Mouse (Mus musculus) gastrocnemius, postnatal 25 days (tissue): ENCODE data around the gene Pip4p1. TPM values are rescaled to one million over a fixed set of nuclear protein-coding genes. Genes with fewer than 3 reads are reported as not detected.
"Not testable (repeated sequence)": the region's sequence is repeated elsewhere in the genome, so short reads cannot be mapped to it uniquely, and the experiment has no call there.

ENCODE experiments used
- DNase-seq: peaks from one replicate; pipeline ENCODE4 v3.0.0; 2022
- long read RNA-seq, 2 experiments: library from polyadenylated mRNA; stranded (forward); transcript quantifications; one replicate each; pipeline ENCODE4 v2.0.0; 2021
- total RNA-seq, 2 experiments: library from RNA; stranded (reverse); gene quantifications; 1 replicate in 1 of 2; 2 replicates in 1 of 2; pipeline ENCODE4 v1.2.3; 2021

Gene Pip4p1
- total RNA-seq = 10 to 100 TPM; 12.9 to 14.6 TPM
- long read RNA-seq, experiment 1, transcript Pip4p1-205 (7 exons, 2,755 nt) = major isoform, 5 of 8 reads
- long read RNA-seq, experiment 1, partial matches to known transcripts = 1 of 8 reads
- long read RNA-seq, experiment 1, other reads (novel, unspliced or antisense) = 2 of 8 reads
- long read RNA-seq, experiment 2, transcript Pip4p1-201 (7 exons, 1,594 nt) = major isoform, 6 of 9 reads
- long read RNA-seq, experiment 2, partial matches to known transcripts = 0 of 9 reads
- long read RNA-seq, experiment 2, other reads (novel, unspliced or antisense) = 0 of 9 reads

DNA sequence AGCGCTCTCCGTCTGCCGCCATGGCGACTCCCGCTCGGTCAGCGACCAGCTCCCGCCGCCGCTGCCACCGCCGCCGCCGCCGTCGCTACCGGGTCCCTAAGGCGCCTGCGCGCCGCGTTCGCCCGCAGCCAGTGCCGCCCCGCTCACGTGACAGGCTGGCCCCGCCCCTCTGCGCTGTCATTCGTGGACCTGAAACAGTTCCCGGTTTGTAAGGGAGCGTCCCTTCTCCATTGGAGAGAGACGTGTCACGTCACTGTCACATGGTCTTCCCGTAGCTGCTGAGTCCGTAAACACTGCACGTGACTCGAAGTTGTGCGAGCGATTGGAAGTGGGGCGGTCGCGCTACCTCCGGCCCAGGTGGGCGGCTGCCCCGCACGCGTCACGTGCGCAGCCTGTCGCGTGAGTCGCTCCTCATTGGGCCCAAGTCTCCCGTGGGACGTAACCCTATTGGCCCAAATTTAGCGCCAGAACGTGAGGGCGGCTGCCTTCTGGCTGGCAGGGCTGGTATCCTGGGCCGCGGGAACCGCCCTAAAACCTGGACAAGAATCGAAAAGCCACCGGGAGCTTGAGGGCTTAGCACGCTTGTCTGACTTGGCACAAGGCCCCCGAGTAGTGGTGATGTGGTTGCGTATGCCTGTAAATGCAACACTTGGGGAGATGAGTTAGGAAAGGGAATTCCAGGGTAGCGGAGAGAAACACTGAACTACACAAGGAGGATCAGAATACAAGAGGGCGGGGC, at the start of gene Pip4p1, which contains the start of gene Pnp:
Gene Pip4p1 (minus strand): TSS at position 103 of the 739 bp plus-strand sequence.
Gene Pnp (plus strand): TSS at position 329 of the 739 bp plus-strand sequence.
- DNase-seq = peak; percentile 99

- DNase-seq = no peak
Measured at GRCm38 (mm10) chr14:50979631-50980030, 49.0 kb upstream of the Pip4p1 start.

GRCm38 (mm10) chr14:50978451-50978850, 47.8 kb upstream of the Pip4p1 start:
- DNase-seq = not testable (repeated sequence)

DNA sequence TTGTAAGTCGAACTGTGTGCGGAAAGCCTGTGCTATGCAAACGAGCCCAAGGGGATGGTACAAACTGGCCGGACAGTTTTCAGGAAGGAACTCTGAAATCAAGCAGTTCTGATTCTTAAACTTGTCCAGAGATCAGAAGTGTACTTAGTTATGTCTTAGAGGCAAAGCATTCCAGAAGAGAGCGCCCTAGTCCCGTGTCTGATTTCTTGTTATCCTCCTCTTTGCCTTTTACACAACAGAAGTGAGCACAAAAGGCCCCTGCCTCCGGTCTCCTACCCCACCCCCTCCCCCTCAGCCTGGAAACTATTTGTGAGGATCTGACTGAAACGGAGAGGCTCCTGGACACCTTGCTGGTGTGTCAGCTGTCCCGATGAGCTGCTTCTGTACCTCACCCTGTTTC, 46.0 kb upstream of the Pip4p1 start:
- DNase-seq = no peak

- no peak for DNase-seq
Measured at GRCm38 (mm10) chr14:50975001-50975400, 44.3 kb upstream of the Pip4p1 start.

DNA sequence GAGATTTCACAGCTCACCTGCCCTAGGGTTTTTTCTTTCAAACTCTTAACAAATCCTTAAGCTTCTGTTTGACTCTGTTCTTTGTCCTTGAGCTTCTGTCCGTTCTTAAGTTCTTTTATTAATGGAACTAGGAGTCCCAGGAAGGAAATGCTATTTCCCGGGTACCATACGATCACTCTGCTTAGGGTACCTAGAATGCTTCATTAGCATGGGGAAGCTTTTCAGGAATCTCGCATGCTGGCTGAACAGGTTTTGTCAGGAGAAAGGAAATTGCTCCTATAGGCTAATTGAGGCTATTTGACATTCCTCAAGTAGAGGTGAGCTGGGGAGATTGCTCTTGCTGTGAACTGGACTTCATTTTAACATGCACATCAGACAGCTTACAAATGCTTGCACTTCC, 43.0 kb upstream of the Pip4p1 start:
- no peak for DNase-seq

DNA sequence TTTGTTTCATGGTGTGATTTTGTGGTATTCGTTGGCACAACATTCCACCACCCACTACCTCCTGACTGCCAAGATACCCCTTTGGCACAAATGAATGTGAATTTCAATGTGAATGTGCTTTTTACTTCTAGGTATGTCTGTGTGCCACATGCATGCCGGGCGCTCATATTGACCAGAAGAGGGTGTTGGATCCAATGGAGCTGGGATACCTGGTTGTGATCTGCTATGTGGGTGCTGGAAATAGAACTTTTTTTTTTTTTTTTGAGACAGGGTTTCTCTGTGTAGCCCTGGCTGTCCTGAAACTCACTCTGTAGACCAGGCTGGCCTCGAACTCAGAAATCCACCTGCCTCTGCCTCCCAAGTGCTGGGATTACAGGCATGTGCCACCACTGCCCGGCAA, 42.4 kb upstream of the Pip4p1 start:
- DNase-seq = not testable (repeated sequence)

DNA sequence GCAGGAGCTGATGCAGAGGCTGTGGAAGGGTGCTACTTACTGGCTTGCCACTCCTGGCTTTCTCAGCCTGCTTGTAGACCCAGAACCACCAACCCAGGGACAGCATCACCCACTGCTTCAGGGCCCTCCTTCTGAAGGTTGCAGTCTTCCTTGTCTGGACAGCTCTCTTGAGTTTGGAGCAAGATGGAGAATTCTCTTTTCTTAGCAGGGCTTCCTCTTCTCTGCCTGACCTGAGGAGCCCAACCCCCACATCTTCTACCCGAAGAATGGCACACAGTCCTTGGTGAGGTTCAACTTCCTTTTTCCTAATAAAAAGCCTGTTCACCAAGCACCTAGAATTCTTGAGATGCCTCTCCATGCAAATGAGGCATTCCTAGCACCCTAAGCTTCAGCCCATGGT, 40.2 kb upstream of the Pip4p1 start:
- no peak for DNase-seq

DNA sequence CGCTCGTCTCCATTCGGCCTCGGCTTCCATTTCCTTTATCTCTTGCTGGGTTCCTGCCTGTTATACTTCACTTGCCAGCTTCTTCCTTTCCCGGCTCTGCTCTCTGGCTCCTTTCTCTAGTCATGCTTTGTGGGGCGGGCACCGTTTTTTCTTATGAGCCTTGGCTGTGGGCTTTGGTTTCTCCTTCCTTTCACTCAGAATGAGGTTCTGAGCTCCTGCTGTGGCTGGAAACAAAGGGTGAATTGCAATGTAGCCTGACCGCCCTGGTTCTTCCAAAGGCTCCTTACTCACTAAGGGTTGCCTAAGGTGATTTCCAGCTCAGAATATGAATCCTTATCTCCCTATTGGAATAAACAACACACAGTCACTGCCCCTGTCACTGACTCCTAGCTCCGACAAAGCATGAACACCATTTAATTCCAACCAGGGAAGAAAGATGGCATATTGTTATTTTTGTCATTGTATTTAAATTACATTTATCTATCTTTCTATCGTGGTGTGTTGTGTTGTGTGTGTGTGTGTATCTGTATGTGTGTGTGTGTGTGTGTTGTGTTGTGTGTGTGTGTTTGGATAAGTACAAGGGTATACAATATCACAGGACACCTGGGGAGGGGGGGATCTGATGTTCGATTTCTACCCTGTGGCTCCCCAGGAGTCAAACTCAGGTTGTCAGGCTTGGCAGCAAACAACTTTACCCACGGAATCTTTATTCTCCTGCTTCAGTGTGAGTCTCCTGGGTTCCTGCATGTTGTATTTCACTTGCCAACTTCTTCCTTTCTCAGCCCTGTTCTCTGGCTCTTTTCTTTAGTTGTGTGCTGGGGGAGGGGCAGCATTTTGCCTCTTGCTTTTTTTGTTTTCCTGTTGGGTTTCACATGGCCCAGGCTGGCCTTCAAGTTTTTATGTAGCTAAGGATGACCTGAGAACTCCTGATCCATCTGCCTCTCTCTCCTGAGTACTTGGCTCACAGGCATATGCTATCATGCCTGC, 39.2 kb upstream of the Pip4p1 start:
- no peak for DNase-seq

DNA sequence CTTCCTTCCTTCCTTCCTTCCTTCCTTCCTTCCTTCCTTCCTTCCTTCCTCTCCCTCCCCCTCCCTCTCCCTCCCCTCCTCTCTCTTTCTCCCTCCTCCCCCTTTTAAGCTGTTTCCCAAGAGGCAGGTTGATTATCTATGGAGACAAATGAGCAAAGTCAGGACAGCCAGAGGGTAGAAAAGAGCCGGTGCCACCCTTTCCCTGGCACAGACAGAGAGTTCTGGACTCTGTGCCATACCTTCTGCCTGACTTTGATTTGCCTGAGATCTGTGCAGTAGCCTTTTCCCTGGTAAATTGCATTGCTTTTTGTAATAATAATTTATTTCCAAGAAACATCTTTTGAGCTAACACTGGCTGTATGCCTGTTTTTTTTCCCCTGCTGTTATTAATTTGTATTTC, 38.4 kb upstream of the Pip4p1 start:
- DNase-seq = no peak

- DNase-seq = no peak
Measured at GRCm38 (mm10) chr14:50968216-50968980, 37.7 kb upstream of the Pip4p1 start.

DNA sequence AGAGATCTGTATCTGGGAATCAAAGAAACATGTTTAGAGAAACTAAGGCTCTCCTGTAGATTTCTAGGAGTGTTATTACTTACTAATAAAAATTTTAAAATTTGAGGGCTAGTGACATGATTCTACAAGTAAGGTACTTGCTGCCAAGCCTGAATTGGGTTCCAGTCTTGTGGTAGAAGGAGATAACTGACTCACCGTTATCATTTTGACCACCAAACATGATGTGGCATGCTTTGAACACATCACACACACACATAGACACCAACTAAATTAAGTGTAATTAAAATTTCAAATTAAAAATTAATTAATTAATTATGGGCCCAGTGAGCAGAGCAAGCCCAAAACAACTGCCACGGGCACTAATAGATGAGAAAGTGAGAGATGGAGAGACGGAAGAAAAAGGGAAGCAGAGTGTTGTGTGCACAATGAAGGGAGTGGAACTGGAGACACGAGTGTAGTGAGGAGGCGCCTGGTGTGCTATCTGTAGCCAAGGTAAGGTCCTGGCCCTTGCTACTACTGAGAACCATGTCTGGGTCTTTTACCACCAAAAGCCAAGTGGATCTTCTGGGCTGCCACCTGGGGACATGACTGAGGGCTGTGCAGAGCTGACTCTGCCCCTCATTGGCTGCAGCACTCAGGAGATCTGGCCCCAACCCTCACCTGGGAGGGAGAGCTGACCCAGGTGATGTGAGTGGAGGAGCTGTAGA, 27.8 kb upstream of the Pip4p1 start:
- DNase-seq = not testable (repeated sequence)

DNA sequence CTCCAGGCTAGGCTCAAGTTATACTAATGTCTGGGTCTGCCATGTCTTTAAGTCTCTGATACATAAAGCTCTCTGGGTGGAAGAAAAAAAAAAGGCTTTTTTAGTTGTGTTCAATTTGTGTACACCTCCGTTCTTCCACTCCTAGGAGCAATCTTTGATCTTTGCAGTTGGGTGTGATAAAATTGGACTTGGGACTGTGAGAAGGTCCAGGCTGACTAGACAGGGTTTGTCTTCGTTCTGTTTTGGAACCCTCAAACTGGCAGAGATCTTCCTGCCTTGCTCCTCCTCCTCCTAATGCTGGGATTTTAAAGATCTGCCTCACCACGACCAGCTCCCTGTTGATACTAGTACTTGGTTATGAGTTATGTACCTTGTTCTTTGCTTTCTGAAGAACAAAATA, 26.5 kb upstream of the Pip4p1 start:
- not testable (repeated sequence) for DNase-seq

DNA sequence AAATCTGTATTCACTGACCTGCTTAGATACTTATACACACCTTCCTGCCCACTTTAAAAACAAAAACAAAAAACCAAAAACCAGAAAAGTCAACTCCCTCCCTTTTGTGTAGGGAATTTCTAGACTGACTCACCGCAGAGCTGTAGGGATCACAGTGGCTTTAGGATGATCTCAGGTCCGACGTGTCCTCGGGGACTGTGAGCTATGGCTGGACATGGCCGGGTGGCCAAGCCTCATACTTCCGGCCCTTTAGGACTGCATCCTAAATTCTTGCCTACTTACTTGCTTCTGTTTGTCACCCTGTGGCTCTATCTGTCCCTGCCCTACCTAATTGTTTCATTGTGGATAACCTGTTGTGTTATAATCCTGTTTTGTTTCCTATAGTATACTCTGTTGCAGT, 26.1 kb upstream of the Pip4p1 start:
- DNase-seq = not testable (repeated sequence)

- peak; percentile 38 for DNase-seq
Measured at GRCm38 (mm10) chr14:50955942-50956508, 25.4 kb upstream of the Pip4p1 start, which contains the start of gene Pnp2. TSS of gene Pnp2 (plus strand) at chr14:50955992.

- DNase-seq = no peak
Measured at GRCm38 (mm10) chr14:50955487-50955886, 24.8 kb upstream of the Pip4p1 start.

DNA sequence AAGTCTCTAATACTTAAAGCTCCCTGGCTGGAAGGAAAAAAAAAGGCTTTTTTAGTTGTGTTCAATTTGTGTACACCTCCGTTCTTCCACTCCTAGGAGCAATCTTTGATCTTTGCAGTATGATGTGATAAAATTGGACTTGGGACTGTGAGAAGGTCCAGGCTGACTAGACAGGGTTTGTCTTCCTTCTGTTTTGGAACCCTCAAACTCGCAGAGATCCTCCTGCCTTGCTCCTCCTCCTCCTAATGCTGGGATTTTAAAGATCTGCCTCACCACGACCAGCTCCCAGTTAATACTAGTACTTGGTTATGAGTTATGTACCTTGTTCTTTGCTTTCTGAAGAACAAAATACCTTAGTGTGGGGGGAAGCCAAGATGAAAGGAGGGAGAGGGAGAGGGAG, 14.9 kb upstream of the Pip4p1 start:
- DNase-seq = not testable (repeated sequence)

- not testable (repeated sequence) for DNase-seq
Measured at GRCm38 (mm10) chr14:50945081-50945480, 14.4 kb upstream of the Pip4p1 start.

- DNase-seq = not testable (repeated sequence)
Measured at GRCm38 (mm10) chr14:50944668-50945033, 14.0 kb upstream of the Pip4p1 start.

- peak; percentile 93 for DNase-seq
Measured at GRCm38 (mm10) chr14:50943932-50944667, 13.4 kb upstream of the Pip4p1 start, which contains the start of gene Gm49342. TSS of gene Gm49342 (plus strand) at chr14:50944517.
